Mouse (Mus musculus) layer of hippocampus, adult 11-12 months (tissue): Measurements from ENCODE around the gene Itpr1.

Experiments used
- DNase-seq: peaks from one replicate; pipeline ENCODE4 v3.0.0; 2022; ENCODE audit warnings: low spot score

Gene Itpr1

GRCm38 (mm10) chr6:108390624-108391324 lies 177.9 kb downstream of the Itpr1 start:
- no peak for DNase-seq

GRCm38 (mm10) chr6:108393131-108393530 lies 180.2 kb downstream of the Itpr1 start:
- DNase-seq = no peak

- no peak for DNase-seq
These were observed 185.1 kb downstream of the Itpr1 start for GRCm38 (mm10) chr6:108397956-108398355.

GRCm38 (mm10) chr6:108401412-108401955 lies 188.6 kb downstream of the Itpr1 start:
- peak; percentile 23 for DNase-seq

- no peak for DNase-seq
These were observed 191.8 kb downstream of the Itpr1 start for GRCm38 (mm10) chr6:108404736-108405135.

- DNase-seq = peak; percentile 52
These were observed 195.2 kb downstream of the Itpr1 start for GRCm38 (mm10) chr6:108408053-108408452.

GRCm38 (mm10) chr6:108408726-108409125 lies 195.8 kb downstream of the Itpr1 start:
- no peak for DNase-seq

GRCm38 (mm10) chr6:108410771-108411170 lies 197.9 kb downstream of the Itpr1 start:
- DNase-seq = no peak

- no peak for DNase-seq
These were observed 198.3 kb downstream of the Itpr1 start for GRCm38 (mm10) chr6:108411201-108411600.

GRCm38 (mm10) chr6:108413006-108413405 lies 200.1 kb downstream of the Itpr1 start:
- no peak for DNase-seq

GRCm38 (mm10) chr6:108413593-108413992 lies 200.7 kb downstream of the Itpr1 start:
- DNase-seq = no peak

GRCm38 (mm10) chr6:108415847-108416246 lies 203.0 kb downstream of the Itpr1 start:
- DNase-seq = no peak

- DNase-seq = peak; percentile 70
These were observed 204.6 kb downstream of the Itpr1 start for GRCm38 (mm10) chr6:108417508-108417907.

- DNase-seq = no peak
These were observed 205.3 kb downstream of the Itpr1 start for GRCm38 (mm10) chr6:108418218-108418617.

- no peak for DNase-seq
These were observed 212.1 kb downstream of the Itpr1 start for GRCm38 (mm10) chr6:108424749-108425584.

GRCm38 (mm10) chr6:108426789-108427188 lies 213.9 kb downstream of the Itpr1 start:
- peak; percentile 93 for DNase-seq

GRCm38 (mm10) chr6:108428383-108428782 lies 215.5 kb downstream of the Itpr1 start:
- no peak for DNase-seq

- DNase-seq = no peak
These were observed 217.1 kb downstream of the Itpr1 start for GRCm38 (mm10) chr6:108429950-108430349.

GRCm38 (mm10) chr6:108431193-108431592 lies 218.3 kb downstream of the Itpr1 start:
- no peak for DNase-seq

GRCm38 (mm10) chr6:108432836-108433235 lies 219.9 kb downstream of the Itpr1 start:
- DNase-seq = no peak

GRCm38 (mm10) chr6:108434816-108435215 lies 221.9 kb downstream of the Itpr1 start:
- no peak for DNase-seq

- DNase-seq = peak; percentile 47
These were observed 222.6 kb downstream of the Itpr1 start for GRCm38 (mm10) chr6:108435467-108435866.

GRCm38 (mm10) chr6:108436608-108437007 lies 223.7 kb downstream of the Itpr1 start:
- DNase-seq = no peak
